Mouse (Mus musculus) induced T-regulatory cell, adult 2 months (primary cell): ENCODE data around the gene Hyou1.
A peak's percentile ranks its signal among the peaks of the same experiment; 100 is the strongest.
"Not testable (repeated sequence)": the region's sequence is repeated elsewhere in the genome, so short reads cannot be mapped to it uniquely, and the experiment has no call there.

Experiments
- DNase-seq: peaks from one replicate; pipeline ENCODE4 v3.0.0-alpha.2; 2012; ENCODE audit warnings: low read depth

Hyou1 gene

GRCm38 (mm10) chr9:44352337-44352736 lies 27.0 kb upstream of the Hyou1 start:
- DNase-seq: no peak

- no peak for DNase-seq
These were observed 26.1 kb upstream of the Hyou1 start for GRCm38 (mm10) chr9:44353142-44353541.

- DNase-seq: peak; percentile 77
These were observed 22.1 kb upstream of the Hyou1 start for GRCm38 (mm10) chr9:44357207-44357606.

DNA sequence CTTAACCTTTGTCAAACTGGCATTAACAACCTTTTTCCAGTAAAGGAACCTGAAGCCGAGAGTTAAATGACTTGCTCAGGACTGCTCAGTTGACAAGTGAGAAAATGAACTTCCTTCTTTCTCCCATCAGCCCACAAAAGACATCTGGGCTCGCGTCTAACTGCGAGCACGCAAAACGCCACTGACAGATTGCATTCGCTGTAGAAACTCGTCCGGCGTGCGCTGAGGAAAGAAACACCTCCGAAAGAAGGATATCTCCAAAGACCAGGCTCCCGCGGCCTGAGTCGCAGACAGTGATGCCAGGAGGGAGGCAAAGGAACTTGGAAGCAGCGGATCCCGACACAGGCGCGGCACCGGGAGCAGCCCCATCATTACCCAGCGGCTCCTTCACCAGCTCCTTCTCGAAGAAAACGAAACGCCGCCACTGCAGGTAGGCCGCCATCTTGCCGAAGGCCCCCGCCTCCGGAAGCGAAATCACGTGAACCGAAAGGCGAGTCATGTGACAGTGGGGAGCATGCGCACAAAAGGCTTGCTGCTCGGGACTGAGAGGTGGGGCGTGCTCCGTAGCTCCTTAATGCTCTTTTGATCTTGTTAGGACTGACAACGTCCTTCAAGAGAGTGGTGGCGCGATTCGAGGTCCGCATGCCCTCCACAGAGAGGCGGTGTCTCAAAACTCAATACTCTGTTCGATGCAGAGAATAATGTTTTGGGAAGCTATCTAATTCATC lies 17.9 kb upstream of the Hyou1 start, which contains the start of gene Vps11:
TSS of gene Vps11 (minus strand) at position 481 of the 728 bp plus-strand sequence.
- DNase-seq: peak; percentile 99

- DNase-seq: not testable (repeated sequence)
These were observed 17.4 kb upstream of the Hyou1 start for GRCm38 (mm10) chr9:44361931-44362330.

DNA sequence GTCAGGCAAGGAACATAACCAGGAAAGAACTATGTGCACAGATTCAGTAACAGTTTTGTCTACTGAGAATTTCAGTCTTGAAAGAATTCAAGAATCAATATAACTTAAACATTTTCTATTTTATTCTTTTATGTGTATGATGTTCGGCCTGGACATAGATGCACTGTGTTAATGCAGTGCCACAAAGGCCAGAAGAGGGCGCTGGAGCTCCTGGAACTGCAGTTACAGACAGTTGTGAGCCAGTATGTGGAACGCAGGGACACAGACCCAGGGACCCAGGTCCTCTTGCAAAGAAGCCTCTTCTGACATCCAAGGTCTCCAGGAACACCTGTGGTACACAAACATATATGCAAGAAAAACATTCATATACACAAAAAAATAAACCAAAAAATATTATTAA lies 14.8 kb upstream of the Hyou1 start:
- DNase-seq: peak; percentile 69

DNA sequence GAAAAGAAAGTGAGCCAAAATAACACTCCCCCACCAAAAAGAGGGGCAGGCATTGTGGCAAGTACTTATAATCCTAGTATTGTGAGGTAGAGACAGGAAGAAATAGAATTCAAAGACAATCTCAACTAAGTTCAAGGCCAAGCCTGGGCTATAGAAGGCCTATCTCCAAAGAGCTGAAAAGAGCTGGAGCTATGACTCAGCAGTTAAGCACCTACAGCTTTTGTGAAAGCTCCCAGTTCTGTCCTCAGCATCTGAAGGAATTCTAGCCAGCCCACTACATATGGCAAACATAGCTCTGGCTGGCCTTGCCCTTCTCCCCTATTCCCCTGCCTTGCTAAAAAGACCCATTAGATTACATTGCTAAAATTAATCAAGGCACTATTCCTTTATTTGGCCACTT lies 5.9 kb upstream of the Hyou1 start:
- no peak for DNase-seq

DNA sequence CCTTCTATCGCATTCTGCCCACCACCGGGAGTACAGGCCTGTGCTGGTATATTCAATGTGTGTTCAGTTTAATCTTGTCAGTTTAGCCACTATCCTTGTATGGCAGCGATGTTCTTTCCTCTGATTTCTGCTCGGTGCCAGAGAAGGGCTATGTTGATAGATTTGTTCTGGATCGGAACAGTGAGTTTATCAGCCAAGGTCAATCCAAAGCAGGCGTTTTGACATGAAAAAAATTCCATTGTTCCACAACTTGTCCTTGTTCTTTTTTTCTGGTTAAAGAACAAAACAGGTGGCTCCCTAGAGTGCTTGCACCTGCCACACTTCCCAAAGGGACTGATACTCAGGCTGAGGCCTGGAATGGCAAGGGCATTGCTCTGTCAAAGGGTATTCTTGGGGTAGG lies 3.1 kb upstream of the Hyou1 start:
- DNase-seq: no peak

- DNase-seq: not testable (repeated sequence)
These were observed 2.0 kb upstream of the Hyou1 start for GRCm38 (mm10) chr9:44377335-44377734.

GRCm38 (mm10) chr9:44378153-44378730 lies 1.0 kb upstream of the Hyou1 start:
- DNase-seq: peak; percentile 75

DNA sequence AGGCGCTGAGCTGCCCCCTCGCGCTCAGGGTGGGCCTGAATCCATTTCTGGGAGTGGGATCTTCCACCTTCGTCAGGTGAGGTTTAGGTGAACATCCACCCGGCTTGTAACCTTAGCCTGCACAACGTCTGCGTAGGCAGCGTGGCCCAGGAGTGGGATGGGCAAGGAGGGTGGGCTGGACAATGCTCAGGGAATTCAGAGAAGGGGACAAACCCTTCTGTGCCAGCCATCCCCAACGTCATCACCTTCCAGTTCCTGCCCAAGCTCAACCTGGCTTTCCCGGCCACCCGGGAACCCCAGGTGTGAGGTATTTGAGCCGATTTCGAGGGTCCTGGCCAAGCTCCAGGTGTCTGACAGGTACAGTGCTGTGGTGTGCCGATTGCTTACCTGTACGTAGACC lies 572 bp downstream of the Hyou1 start:
- DNase-seq: no peak

DNA sequence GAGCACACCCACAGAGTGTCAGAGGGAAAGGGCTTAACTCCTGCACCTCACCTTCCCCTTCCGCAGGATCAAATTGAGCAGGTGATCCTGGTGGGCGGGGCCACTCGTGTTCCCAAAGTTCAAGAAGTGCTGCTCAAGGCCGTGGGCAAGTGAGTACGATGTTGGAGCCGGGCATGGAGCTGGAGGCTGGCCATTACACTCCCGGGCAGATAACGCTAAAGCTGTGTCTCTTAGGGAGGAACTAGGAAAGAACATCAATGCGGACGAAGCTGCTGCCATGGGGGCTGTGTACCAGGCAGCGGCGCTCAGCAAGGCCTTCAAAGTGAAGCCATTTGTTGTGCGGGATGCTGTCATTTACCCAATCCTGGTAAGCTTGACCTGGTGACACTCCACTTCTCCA lies 5.3 kb downstream of the Hyou1 start:
- DNase-seq: no peak

- no peak for DNase-seq
These were observed 7.9 kb downstream of the Hyou1 start for GRCm38 (mm10) chr9:44387221-44387620.

GRCm38 (mm10) chr9:44389273-44389672 lies 10.0 kb downstream of the Hyou1 start:
- DNase-seq: peak; percentile 80

- DNase-seq: peak; percentile 85
These were observed 12.2 kb downstream of the Hyou1 start for GRCm38 (mm10) chr9:44391466-44391865.

DNA sequence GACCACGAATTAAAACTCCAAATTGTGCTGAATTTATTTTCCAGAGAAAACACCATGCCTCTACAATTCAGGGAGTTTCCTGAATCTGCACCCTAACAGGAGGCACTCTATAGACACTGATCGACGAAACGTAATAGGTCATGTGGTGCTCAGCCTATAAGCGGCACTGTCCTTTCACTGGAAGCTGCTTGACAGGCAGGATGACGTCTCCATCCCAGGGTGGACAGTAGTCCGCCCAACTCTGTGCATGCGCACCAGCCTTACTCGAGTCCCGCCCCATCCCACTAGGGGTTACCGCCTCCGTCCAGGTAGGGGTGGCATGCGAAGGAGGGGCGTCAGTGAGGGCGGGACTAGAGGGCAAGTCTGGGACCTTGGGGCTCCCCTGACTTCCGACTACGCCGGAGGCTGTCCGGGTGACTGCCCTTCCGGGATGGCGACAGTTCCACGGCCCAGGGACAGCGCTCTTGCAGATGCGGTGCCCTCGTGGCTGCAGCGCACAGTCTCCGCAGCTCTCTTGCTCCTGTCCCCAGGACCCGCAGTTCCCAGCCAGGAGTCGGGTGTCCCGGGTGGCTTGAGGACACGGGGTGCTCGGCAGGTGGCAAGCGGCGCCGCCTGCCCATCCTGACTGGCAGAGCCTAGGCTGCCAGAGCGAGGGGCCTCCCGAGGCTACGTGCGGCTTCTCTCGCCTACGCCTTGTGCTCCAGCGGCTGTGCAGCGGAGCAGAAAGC lies 17.6 kb downstream of the Hyou1 start, which contains the start of gene Slc37a4:
TSS of gene Slc37a4 (plus strand) at position 169 of the 728 bp plus-strand sequence.
- peak; percentile 98 for DNase-seq

- no peak for DNase-seq
These were observed 18.8 kb downstream of the Hyou1 start for GRCm38 (mm10) chr9:44398087-44398486.

DNA sequence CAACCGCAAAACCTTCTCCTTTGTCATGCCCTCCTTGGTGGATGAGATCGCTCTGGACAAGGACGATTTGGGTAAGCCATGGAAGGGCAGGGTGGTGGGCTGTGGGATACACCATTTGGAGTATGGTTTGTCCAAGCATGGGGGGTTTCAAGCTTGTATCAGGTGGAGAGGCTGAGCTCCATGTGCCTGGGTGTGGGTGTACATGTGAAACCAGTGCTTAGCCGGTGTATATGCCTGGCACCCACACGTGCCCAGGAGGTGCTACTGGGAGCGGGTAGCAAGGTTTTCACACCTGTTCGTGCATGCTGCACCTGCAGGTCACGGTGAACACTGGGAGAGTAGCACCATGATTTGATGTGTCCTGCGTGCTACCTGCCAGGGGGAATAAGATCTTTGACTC lies 19.3 kb downstream of the Hyou1 start:
- no peak for DNase-seq

DNA sequence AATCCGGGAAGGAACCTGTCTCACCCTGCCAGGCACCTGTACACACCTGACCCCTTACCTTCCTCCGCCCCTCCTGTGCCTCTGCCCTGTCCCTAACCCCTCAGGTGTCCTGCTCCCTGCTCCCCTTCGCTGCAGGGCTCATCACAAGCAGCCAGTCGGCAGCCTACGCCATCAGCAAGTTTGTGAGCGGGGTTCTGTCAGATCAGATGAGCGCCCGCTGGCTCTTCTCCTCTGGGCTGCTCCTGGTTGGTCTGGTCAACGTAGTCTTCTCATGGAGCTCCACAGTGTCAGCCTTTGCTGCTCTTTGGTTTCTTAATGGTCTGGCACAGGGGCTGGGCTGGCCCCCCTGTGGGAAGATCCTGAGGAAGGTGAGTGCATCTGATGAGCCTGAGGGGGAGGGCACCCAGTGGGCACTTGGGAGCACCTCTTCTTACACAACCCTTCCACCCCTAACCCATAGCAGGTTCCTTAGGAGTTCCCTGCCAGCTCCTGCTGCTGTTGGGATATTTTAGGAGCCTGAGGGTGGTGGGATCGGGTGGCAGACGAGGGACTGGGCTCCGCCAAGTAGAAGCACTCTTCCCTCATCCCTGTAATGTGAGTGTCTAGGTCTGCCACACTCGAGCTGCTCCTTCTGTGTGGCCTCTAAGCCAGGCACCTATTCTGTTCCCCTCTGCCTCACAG lies 20.0 kb downstream of the Hyou1 start:
- no peak for DNase-seq

GRCm38 (mm10) chr9:44399795-44400114 lies 20.5 kb downstream of the Hyou1 start:
- no peak for DNase-seq

GRCm38 (mm10) chr9:44401081-44401480 lies 21.8 kb downstream of the Hyou1 start:
- no peak for DNase-seq

DNA sequence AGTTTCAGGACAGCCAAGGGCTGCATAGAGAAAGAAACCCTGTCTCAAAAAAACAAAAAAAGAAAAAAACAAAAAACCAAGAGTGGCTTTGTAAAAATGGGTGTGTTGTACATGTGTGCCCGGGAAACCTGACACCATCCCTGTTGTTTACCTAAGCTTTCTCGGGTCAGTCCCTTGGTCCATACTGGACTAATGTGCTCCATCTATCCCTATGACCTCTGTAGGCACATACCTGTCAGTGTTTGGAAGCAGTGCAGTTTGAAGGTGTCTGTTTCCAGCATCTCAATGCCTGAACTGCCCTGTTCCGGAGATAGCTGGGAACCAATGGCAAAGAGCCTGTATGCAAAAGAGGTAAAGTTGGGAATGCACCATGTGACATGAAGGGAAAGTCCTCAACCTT lies 25.7 kb downstream of the Hyou1 start:
- no peak for DNase-seq
